Mouse (Mus musculus) adrenal gland, adult 2 months (tissue): ENCODE data around the gene Rorc. TPM values are rescaled to one million over a fixed set of nuclear protein-coding genes. Genes with fewer than 3 reads are reported as not detected.

Source experiments
- DNase-seq: peaks from one replicate; pipeline ENCODE4 v3.0.0; 2021
- polyA plus RNA-seq: library from polyadenylated mRNA; depleted of rRNA; stranded (reverse); fragments of >200 nt; gene quantifications from 2 replicates; pipeline ENCODE4 v1.2.3, GENCODE M21; 2012
- total RNA-seq, 2 experiments: library from RNA; stranded (reverse); gene quantifications; 2 replicates each; pipeline ENCODE4 v1.2.3; 2021

Gene Rorc
- total and polyA plus RNA-seq, 3 experiments: 17.4 to 20.5 (median 19.8) TPM

- no peak for DNase-seq
These were observed 4.7 kb downstream of the Rorc start for GRCm38 (mm10) chr3:94377028-94377923.

GRCm38 (mm10) chr3:94379831-94380510 is 7.4 kb downstream of the Rorc start:
- no peak for DNase-seq

GRCm38 (mm10) chr3:94382308-94382707 is 9.7 kb downstream of the Rorc start:
- no peak for DNase-seq

GRCm38 (mm10) chr3:94383476-94383875 is 10.9 kb downstream of the Rorc start:
- DNase-seq: peak; percentile 27

GRCm38 (mm10) chr3:94386671-94387070 is 14.1 kb downstream of the Rorc start:
- no peak for DNase-seq

GRCm38 (mm10) chr3:94387391-94387790 is 14.8 kb downstream of the Rorc start:
- DNase-seq: no peak

- DNase-seq: no peak
These were observed 15.5 kb downstream of the Rorc start for GRCm38 (mm10) chr3:94388047-94388446.

- DNase-seq: no peak
These were observed 16.8 kb downstream of the Rorc start for GRCm38 (mm10) chr3:94389420-94389819.

- no peak for DNase-seq
These were observed 18.4 kb downstream of the Rorc start for GRCm38 (mm10) chr3:94391001-94391400.

GRCm38 (mm10) chr3:94392128-94392527 is 19.5 kb downstream of the Rorc start:
- peak; percentile 57 for DNase-seq

GRCm38 (mm10) chr3:94393049-94393448 is 20.5 kb downstream of the Rorc start:
- no peak for DNase-seq

GRCm38 (mm10) chr3:94396336-94396735 is 23.7 kb downstream of the Rorc start:
- no peak for DNase-seq

GRCm38 (mm10) chr3:94396851-94397250 is 24.3 kb downstream of the Rorc start:
- no peak for DNase-seq

- no peak for DNase-seq
These were observed 25.6 kb downstream of the Rorc start, which contains the start of gene Lingo4 for GRCm38 (mm10) chr3:94398217-94398616. TSS of gene Lingo4 (plus strand) at chr3:94398517.

GRCm38 (mm10) chr3:94398943-94399481 is 26.4 kb downstream of the Rorc start:
- peak; percentile 48 for DNase-seq

- no peak for DNase-seq
These were observed 27.2 kb downstream of the Rorc start for GRCm38 (mm10) chr3:94399663-94400310.

- no peak for DNase-seq
These were observed 29.9 kb downstream of the Rorc start for GRCm38 (mm10) chr3:94402451-94402850.

GRCm38 (mm10) chr3:94404366-94405054 is 31.9 kb downstream of the Rorc start:
- DNase-seq: no peak

GRCm38 (mm10) chr3:94405561-94405960 is 33.0 kb downstream of the Rorc start:
- no peak for DNase-seq

GRCm38 (mm10) chr3:94412530-94412929 is 39.9 kb downstream of the Rorc start:
- no peak for DNase-seq

GRCm38 (mm10) chr3:94413031-94413679 is 40.6 kb downstream of the Rorc start, which contains the start of gene Tdrkh:
TSS of gene Tdrkh (plus strand) at chr3:94413273.
- DNase-seq: peak; percentile 97
